28 mouse cellular contexts compared by ENCODE assay signal in genomic region chr17:35795099-35795498, GRCm38 (mm10). TPM values are rescaled to one million over a fixed set of nuclear protein-coding genes. Genes with fewer than 3 reads are reported as not detected.
DNase-seq lines count a peak whose midpoint lies in the region; ATAC-seq and TF ChIP-seq lines count a peak whose summit lies in the region.
"Had no signal": no experiment of that assay in that cellular context is flagged by ENCODE, and none has a peak within 500 bp of the region (broad histone marks: within the 10 kb centered on the region; RNA-seq: fewer than 3 reads in every experiment).

No protein-coding gene starts in this region.

- ATAC-seq in common myeloid progenitor, adult 5-6 weeks (replicated peaks; ENCODE audit: low read depth, poor library complexity, severe bottlenecking): peak; percentile 35; the same call in 1 of the 2 replicates
- ATAC-seq in liver, embryonic 15.5 days (ENCODE audit: insufficient read depth): peak; percentile 66
- ATAC-seq: forebrain, embryonic 15.5 days; inflammation-experienced regulatory T-cells, adult 6 months had no signal

- peak; percentile 66 for DNase-seq in 416B (ENCODE audit: low read depth)
- DNase-seq in adrenal gland, adult 18-20 months (ENCODE audit: low spot score in 2 of 2): no peak
- DNase-seq in heart, postnatal 25 days (ENCODE audit: low spot score): no peak
- DNase-seq in forebrain, embryonic 10.5 days (ENCODE audit: extremely low spot score, low spot score): no peak
- DNase-seq: adrenal gland, postnatal 14 days; cerebellum, adult 11 months; cerebellum, adult 9-10 months; cerebellum, postnatal 36 days; embryo, embryonic 11 days; gastrocnemius, postnatal 25 days; heart, adult 2 months; kidney, adult 11 months; kidney, postnatal 14 days; layer of hippocampus, adult 9-11 months; left cerebral cortex, postnatal 4 days; lung, embryonic 14.5 days; lung, postnatal 14 days; right cerebral cortex, postnatal 4 days had no signal

- H3ac ChIP-seq in myocyte (ENCODE audit: control insufficient read depth, insufficient read length): no peak overlapping the region

- no peak overlapping the region for H3K4me3 ChIP-seq in liver, embryonic 15.5 days (replicated peaks)
- H3K4me3 ChIP-seq in myocyte: no peak overlapping the region
- no peak overlapping the region for H3K4me3 ChIP-seq in forebrain, embryonic 10.5 days
- H3K4me3 ChIP-seq: embryonic facial prominence, embryonic 12.5 days; forebrain, embryonic 15.5 days; heart, adult 2 months; heart, embryonic 12.5 days; hindbrain, embryonic 15.5 days; neural tube, embryonic 13.5 days had no signal

- H3K4me1 ChIP-seq in liver, embryonic 15.5 days (replicated peaks): peaks cover 21% of the 10 kb centered on the region
- H3K4me1 ChIP-seq in forebrain, embryonic 10.5 days: no peaks in the 10 kb centered on the region
- H3K4me1 ChIP-seq: embryonic facial prominence, embryonic 12.5 days; forebrain, embryonic 15.5 days; heart, embryonic 12.5 days; hindbrain, embryonic 15.5 days; neural tube, embryonic 13.5 days had no signal

- H3K4me2 ChIP-seq in liver, embryonic 15.5 days: no peak overlapping the region
- peak overlapping the region; percentile 13 for H3K4me2 ChIP-seq in myocyte (ENCODE audit: low read depth)
- H3K4me2 ChIP-seq: embryonic facial prominence, embryonic 12.5 days; forebrain, embryonic 15.5 days; heart, embryonic 12.5 days; hindbrain, embryonic 15.5 days; lung, embryonic 14.5 days; midbrain, embryonic 11.5 days; neural tube, embryonic 13.5 days had no signal

- H3K36me3 ChIP-seq in liver, embryonic 15.5 days (replicated peaks): no peaks in the 10 kb centered on the region
- H3K36me3 ChIP-seq in myocyte (ENCODE audit: control insufficient read depth, insufficient read depth): no peaks in the 10 kb centered on the region
- H3K36me3 ChIP-seq in forebrain, embryonic 10.5 days (replicated peaks): no peaks in the 10 kb centered on the region
- H3K36me3 ChIP-seq: embryonic facial prominence, embryonic 12.5 days; forebrain, embryonic 15.5 days; heart, embryonic 12.5 days; hindbrain, embryonic 15.5 days; neural tube, embryonic 13.5 days had no signal

- peak overlapping the region; percentile 9; the same call in 1 of the 2 replicates for H3K27ac ChIP-seq in liver, embryonic 15.5 days (replicated peaks)
- H3K27ac ChIP-seq in forebrain, embryonic 10.5 days: no peak overlapping the region
- H3K27ac ChIP-seq: embryonic facial prominence, embryonic 12.5 days; forebrain, embryonic 15.5 days; heart, adult 2 months; hindbrain, embryonic 15.5 days; neural tube, embryonic 13.5 days had no signal

- H3K27me3 ChIP-seq in liver, embryonic 15.5 days: no peaks in the 10 kb centered on the region
- H3K27me3 ChIP-seq in myocyte (ENCODE audit: control insufficient read depth, insufficient read depth, insufficient read length): no peaks in the 10 kb centered on the region
- no peaks in the 10 kb centered on the region for H3K27me3 ChIP-seq in forebrain, embryonic 10.5 days (ENCODE audit: poor library complexity, severe bottlenecking)
- H3K27me3 ChIP-seq: embryonic facial prominence, embryonic 12.5 days; forebrain, embryonic 15.5 days; heart, embryonic 12.5 days; hindbrain, embryonic 15.5 days; neural tube, embryonic 13.5 days had no signal

- H3K79me2 ChIP-seq in myocyte (ENCODE audit: control insufficient read depth, insufficient read depth): no peaks in the 10 kb centered on the region

- no peak overlapping the region for H3K9ac ChIP-seq in liver, embryonic 15.5 days
- H3K9ac ChIP-seq: embryonic facial prominence, embryonic 12.5 days; forebrain, embryonic 15.5 days; heart, embryonic 12.5 days; hindbrain, embryonic 15.5 days; lung, embryonic 14.5 days; neural tube, embryonic 13.5 days had no signal

- no peaks in the 10 kb centered on the region for H3K9me3 ChIP-seq in liver, embryonic 15.5 days (replicated peaks)
- H3K9me3 ChIP-seq in forebrain, embryonic 10.5 days: peaks cover 4% of the 10 kb centered on the region
- H3K9me3 ChIP-seq: forebrain, embryonic 15.5 days; heart, embryonic 12.5 days; hindbrain, embryonic 15.5 days; neural tube, embryonic 13.5 days had no signal

- intact Hi-C loops in heart, postnatal 25 days (cut with DNase I): no loop called here

- WGBS in liver, embryonic 15.5 days (ENCODE audit: insufficient replicate concordance): 20% methylated on average over 2 of the region's 2 CpGs
- 64% methylated on average over 2 of the region's 2 CpGs for WGBS in forebrain, embryonic 10.5 days

- TF ChIP-seq POLR2A in myocyte (IDR thresholded peaks at IDR 0.05; ENCODE audit: insufficient read length, low read depth): no peak

TF ChIP-seq in myocyte, 11 proteins besides CTCF, POLR2A, EP300 and RAD21:
- TF ChIP-seq MYOG (IDR thresholded peaks at IDR 0.05; ENCODE audit: control insufficient read depth in 1 of 3, insufficient read depth in 1 of 3, insufficient read length in 2 of 3, low read depth in 2 of 3) (no peak), CEBPB (IDR thresholded peaks at IDR 0.05; ENCODE audit: insufficient read depth, poor library complexity, severe bottlenecking) (no peak), USF1 (IDR thresholded peaks at IDR 0.05; ENCODE audit: low read depth) (no peak), REST (IDR thresholded peaks at IDR 0.05; ENCODE audit: insufficient read depth, insufficient read length) (no peak), E2F4 (IDR thresholded peaks at IDR 0.05; ENCODE audit: insufficient read depth) (no peak), TCF12 (IDR thresholded peaks at IDR 0.05; ENCODE audit: insufficient read depth, poor library complexity, severe bottlenecking) (no peak), MAX (IDR thresholded peaks at IDR 0.05; ENCODE audit: low read depth) (no peak), SRF (IDR thresholded peaks at IDR 0.05; ENCODE audit: control insufficient read depth, insufficient read length, low read depth) (no peak), TCF3 (IDR thresholded peaks at IDR 0.05; ENCODE audit: insufficient read length, low read depth) (no peak), POLR2AphosphoS2 (IDR thresholded peaks at IDR 0.05; ENCODE audit: insufficient read length, low read depth) (no peak), MYOD1 (IDR thresholded peaks at IDR 0.05; ENCODE audit: control insufficient read depth in 1 of 3, insufficient read length in 2 of 3, low read depth in 2 of 3) (no peak)

RNA-seq across cellular contexts. Expression of gene Ier3, which starts 26.4 kb away (rescaled TPM):
- total RNA-seq in common myeloid progenitor, adult 5-6 weeks (2017): 66.9 and 67.4 TPM in 2 replicates
- polyA plus RNA-seq in liver, embryonic 15.5 days (2015; fragmentation: Nextera tagmentation; extraction: Ambion mirVana): 22.9 and 23.7 TPM in 2 replicates
- 45.1 TPM for polyA plus RNA-seq in myocyte (2012; fragmentation: generic; extraction: Trizol)
- 10 to 100 TPM in 1 of 2 experiments, 1 to 10 TPM in 1; 7.9 to 19.0 TPM for total RNA-seq in adrenal gland, adult 18-20 months (2021)
- 10 to 100 TPM; 21.7 to 39.7 TPM for total RNA-seq in heart, postnatal 25 days (2021)
- polyA plus RNA-seq in forebrain, embryonic 10.5 days (2016; fragmentation: Nextera tagmentation; extraction: Ambion mirVana): 4.6 and 5.3 TPM in 2 replicates

RNA-seq across cellular contexts. Expression of gene Flot1, which starts 27.9 kb away (rescaled TPM):
- 62.8 and 68.5 TPM in 2 replicates for total RNA-seq in common myeloid progenitor, adult 5-6 weeks (2017)
- 33.7 and 42.4 TPM in 2 replicates for polyA plus RNA-seq in liver, embryonic 15.5 days (2015; fragmentation: Nextera tagmentation; extraction: Ambion mirVana)
- polyA plus RNA-seq in myocyte (2012; fragmentation: generic; extraction: Trizol): 107 TPM
- 10 to 100 TPM; 62.9 to 71.2 TPM for total RNA-seq in adrenal gland, adult 18-20 months (2021)
- 100 to 1,000 TPM; 125 to 141 TPM for total RNA-seq in heart, postnatal 25 days (2021)
- polyA plus RNA-seq in forebrain, embryonic 10.5 days (2016; fragmentation: Nextera tagmentation; extraction: Ambion mirVana): 49.7 and 51.6 TPM in 2 replicates

RNA-seq across cellular contexts. Expression of gene Tubb5, which starts 43.0 kb away (rescaled TPM):
- total RNA-seq in common myeloid progenitor, adult 5-6 weeks (2017): 922 and 1,068 TPM in 2 replicates
- polyA plus RNA-seq in liver, embryonic 15.5 days (2015; fragmentation: Nextera tagmentation; extraction: Ambion mirVana): 379 and 391 TPM in 2 replicates
- polyA plus RNA-seq in myocyte (2012; fragmentation: generic; extraction: Trizol): 692 TPM
- total RNA-seq in adrenal gland, adult 18-20 months (2021): 100 to 1,000 TPM; 134 to 185 TPM
- 100 to 1,000 TPM; 102 to 103 TPM for total RNA-seq in heart, postnatal 25 days (2021)
- 1,607 and 1,608 TPM in 2 replicates for polyA plus RNA-seq in forebrain, embryonic 10.5 days (2016; fragmentation: Nextera tagmentation; extraction: Ambion mirVana)

RNA-seq across cellular contexts. Expression of gene Mdc1, which starts 46.2 kb away (rescaled TPM):
- 27.0 and 39.0 TPM in 2 replicates for total RNA-seq in common myeloid progenitor, adult 5-6 weeks (2017)
- polyA plus RNA-seq in liver, embryonic 15.5 days (2015; fragmentation: Nextera tagmentation; extraction: Ambion mirVana): 8.5 and 9.1 TPM in 2 replicates
- polyA plus RNA-seq in myocyte (2012; fragmentation: generic; extraction: Trizol): 7.0 TPM
- total RNA-seq in adrenal gland, adult 18-20 months (2021): 10 to 100 TPM; 11.5 to 16.7 TPM
- 10 to 100 TPM; 11.8 to 14.6 TPM for total RNA-seq in heart, postnatal 25 days (2021)
- 26.9 and 29.3 TPM in 2 replicates for polyA plus RNA-seq in forebrain, embryonic 10.5 days (2016; fragmentation: Nextera tagmentation; extraction: Ambion mirVana)
